Mouse (Mus musculus) midbrain, embryonic 16.5 days (tissue): Measurements from ENCODE around the gene Gm10401. TPM values are rescaled to one million over a fixed set of nuclear protein-coding genes. Genes with fewer than 3 reads are reported as not detected.

Experiments used
- ATAC-seq: fragments of 200-750 bp; cut with Nextera tagmentation; 2 replicates; pipeline ENCODE4 v1.8.0; 2017; ENCODE audit warnings: moderate TSS enrichment
- H3K27ac ChIP-seq: fragments of 300-500 bp; sonication (generic); 2 replicates; pipeline ENCODE4 v1.5.1; 2014; ENCODE audit warnings: mild to moderate bottlenecking, low read length, mixed read lengths
- H3K27me3 ChIP-seq: fragments of 300-500 bp; sonication (generic); 2 replicates; pipeline ENCODE4 v1.6.1; 2014; ENCODE audit warnings: low read depth, low read length, mixed read lengths; ENCODE audit not compliant: control insufficient read depth, insufficient read depth
- H3K36me3 ChIP-seq: fragments of 300-500 bp; sonication (generic); 2 replicates; pipeline ENCODE4 v1.6.1; 2014; ENCODE audit warnings: mild to moderate bottlenecking, low read length, moderate library complexity, mixed read lengths; ENCODE audit not compliant: control insufficient read depth, insufficient read depth
- H3K4me1 ChIP-seq: fragments of 300-500 bp; sonication (generic); 2 replicates; pipeline ENCODE4 v1.6.1; 2014; ENCODE audit warnings: mild to moderate bottlenecking, low read length, mixed read lengths; ENCODE audit not compliant: control insufficient read depth, insufficient read depth
- H3K4me2 ChIP-seq: fragments of 300-500 bp; sonication (generic); 2 replicates; pipeline ENCODE4 v1.6.1; 2014; ENCODE audit warnings: mild to moderate bottlenecking, low read length, mixed read lengths
- H3K4me3 ChIP-seq: fragments of 300-500 bp; sonication (generic); 2 replicates; pipeline ENCODE4 v1.5.1; 2014; ENCODE audit warnings: low read depth, mild to moderate bottlenecking, low read length, moderate library complexity, mixed read lengths
- H3K9ac ChIP-seq: fragments of 300-500 bp; sonication (generic); 2 replicates; pipeline ENCODE4 v1.6.1; 2014; ENCODE audit warnings: low read depth, low read length, mixed read lengths
- H3K9me3 ChIP-seq: fragments of 300-500 bp; sonication (generic); replicated peaks from 2 replicates; pipeline ENCODE4 v1.6.1; 2014; ENCODE audit warnings: mild to moderate bottlenecking, low read length, mixed read lengths; ENCODE audit not compliant: control insufficient read depth, poor library complexity, severe bottlenecking
- WGBS: fragments of 180-500 bp; shearing (Covaris S2); extraction: QIAGEN DNeasy Blood & Tissue Kit; methylation state at CpG from one replicate; pipeline ENCODE4 v1.1.7; 2014; 5-methylcytosine and 5-hydroxymethylcytosine counted together
- polyA plus RNA-seq: library from polyadenylated mRNA; unstranded; fragments of >200 nt; fragmentation: Nextera tagmentation; extraction: Ambion mirVana; gene quantifications from 2 replicates; pipeline ENCODE4 v1.2.1, GENCODE M21; 2015

Gm10401 gene
- polyA plus RNA-seq, result 34.8 and 43.1 TPM in 2 replicates

- Histone ChIP-seq H3K9ac (no peak within 1 kb of the TSS), H3K27me3 (no peaks in the 10 kb centered on the region), H3K27ac (no peak within 1 kb of the TSS), H3K9me3 (no peaks in the 10 kb centered on the region), H3K36me3 (peaks cover 22% of the 10 kb centered on the region), H3K4me1 (no peaks in the 10 kb centered on the region), H3K4me2 (no peak within 1 kb of the TSS), H3K4me3 (no peak within 1 kb of the TSS)
- no peak for ATAC-seq
- WGBS, result 97% methylated on average over 8 of the region's 8 CpGs
Measured at GRCm38 (mm10) chr5:115098195-115098594, at the start of gene Gm10401. Gm10401 (minus strand) TSS chr5:115098295.

GRCm38 (mm10) chr5:115147388-115147787, 49.3 kb upstream of the Gm10401 start:
- no peak overlapping the region for H3K4me3 ChIP-seq
- peaks cover 37% of the 10 kb centered on the region for H3K36me3 ChIP-seq
- WGBS, result 95% methylated on average over 3 of the region's 3 CpGs
- H3K27me3 ChIP-seq, result no peaks in the 10 kb centered on the region
- H3K9ac ChIP-seq, result no peak overlapping the region
- H3K4me2 ChIP-seq, result no peak overlapping the region
- no peak for ATAC-seq
- no peaks in the 10 kb centered on the region for H3K9me3 ChIP-seq
- H3K27ac ChIP-seq, result no peak overlapping the region
- no peaks in the 10 kb centered on the region; the same call in 1 of the 2 replicates for H3K4me1 ChIP-seq

GRCm38 (mm10) chr5:115146747-115147130, 48.6 kb upstream of the Gm10401 start:
- Histone ChIP-seq H3K36me3 (peaks cover 37% of the 10 kb centered on the region), H3K9me3 (no peaks in the 10 kb centered on the region), H3K27ac (no peak overlapping the region), H3K4me3 (no peak overlapping the region), H3K4me1 (no peaks in the 10 kb centered on the region; the same call in 1 of the 2 replicates), H3K27me3 (no peaks in the 10 kb centered on the region), H3K4me2 (no peak overlapping the region), H3K9ac (no peak overlapping the region)
- ATAC-seq, result no peak

GRCm38 (mm10) chr5:115145976-115146746, 48.1 kb upstream of the Gm10401 start:
- Histone ChIP-seq H3K27me3 (no peaks in the 10 kb centered on the region), H3K4me1 (no peaks in the 10 kb centered on the region; the same call in 1 of the 2 replicates), H3K4me2 (no peak overlapping the region), H3K27ac (no peak overlapping the region), H3K9me3 (no peaks in the 10 kb centered on the region), H3K9ac (no peak overlapping the region), H3K4me3 (no peak overlapping the region), H3K36me3 (peaks cover 37% of the 10 kb centered on the region)
- ATAC-seq, result no peak
- 84% methylated on average over 6 of the region's 6 CpGs for WGBS

GRCm38 (mm10) chr5:115145253-115145968, 47.3 kb upstream of the Gm10401 start:
- Histone ChIP-seq H3K27me3 (no peaks in the 10 kb centered on the region), H3K36me3 (peaks cover 33% of the 10 kb centered on the region), H3K9me3 (no peaks in the 10 kb centered on the region), H3K4me3 (no peak overlapping the region), H3K9ac (no peak overlapping the region), H3K4me2 (no peak overlapping the region), H3K4me1 (no peaks in the 10 kb centered on the region; the same call in 1 of the 2 replicates), H3K27ac (no peak overlapping the region)
- no peak for ATAC-seq
- WGBS, result 79% methylated on average over 11 of the region's 11 CpGs

GRCm38 (mm10) chr5:115144471-115144870, 46.4 kb upstream of the Gm10401 start:
- Histone ChIP-seq H3K4me2 (no peak overlapping the region), H3K27ac (no peak overlapping the region), H3K27me3 (no peaks in the 10 kb centered on the region), H3K4me1 (no peaks in the 10 kb centered on the region; the same call in 1 of the 2 replicates), H3K4me3 (no peak overlapping the region), H3K9me3 (no peaks in the 10 kb centered on the region), H3K9ac (no peak overlapping the region), H3K36me3 (peaks cover 23% of the 10 kb centered on the region)
- ATAC-seq, result no peak
- WGBS, result 78% methylated on average over 6 of the region's 6 CpGs

GRCm38 (mm10) chr5:115143552-115143951, 45.5 kb upstream of the Gm10401 start:
- Histone ChIP-seq H3K9me3 (no peaks in the 10 kb centered on the region), H3K4me1 (no peaks in the 10 kb centered on the region; the same call in 1 of the 2 replicates), H3K27me3 (no peaks in the 10 kb centered on the region), H3K27ac (no peak overlapping the region), H3K4me3 (no peak overlapping the region), H3K9ac (no peak overlapping the region), H3K4me2 (no peak overlapping the region), H3K36me3 (peaks cover 19% of the 10 kb centered on the region)
- 0 out of 2 replicates have a peak, but pooled peaks have one; percentile 56 for ATAC-seq
- WGBS, result 77% methylated on average over 10 of the region's 10 CpGs

- Histone ChIP-seq H3K27ac (no peak overlapping the region), H3K4me3 (no peak overlapping the region), H3K36me3 (peaks cover 10% of the 10 kb centered on the region), H3K4me1 (no peaks in the 10 kb centered on the region; the same call in 1 of the 2 replicates), H3K9ac (no peak overlapping the region), H3K9me3 (no peaks in the 10 kb centered on the region), H3K4me2 (no peak overlapping the region), H3K27me3 (no peaks in the 10 kb centered on the region)
- ATAC-seq, result no peak
- 87% methylated on average over 9 of the region's 9 CpGs for WGBS
Measured at GRCm38 (mm10) chr5:115142166-115142697, 44.1 kb upstream of the Gm10401 start.

GRCm38 (mm10) chr5:115140726-115141125, 42.6 kb upstream of the Gm10401 start:
- Histone ChIP-seq H3K9me3 (no peaks in the 10 kb centered on the region), H3K4me1 (no peaks in the 10 kb centered on the region; the same call in 1 of the 2 replicates), H3K27ac (no peak overlapping the region), H3K4me3 (no peak overlapping the region), H3K9ac (no peak overlapping the region), H3K27me3 (no peaks in the 10 kb centered on the region), H3K36me3 (peaks cover 3% of the 10 kb centered on the region; the same call in 1 of the 2 replicates), H3K4me2 (no peak overlapping the region)
- no peak for ATAC-seq
- 73% methylated on average over 3 of the region's 3 CpGs for WGBS
